Mouse (Mus musculus): ENCODE measurements around the gene Slc12a1. TPM values are rescaled to one million over a fixed set of nuclear protein-coding genes. Genes with fewer than 3 reads are reported as not detected.

The Slc12a1 gene
- polyA plus RNA-seq, 1 experiment from 2014 or later, result not detected

DNA sequence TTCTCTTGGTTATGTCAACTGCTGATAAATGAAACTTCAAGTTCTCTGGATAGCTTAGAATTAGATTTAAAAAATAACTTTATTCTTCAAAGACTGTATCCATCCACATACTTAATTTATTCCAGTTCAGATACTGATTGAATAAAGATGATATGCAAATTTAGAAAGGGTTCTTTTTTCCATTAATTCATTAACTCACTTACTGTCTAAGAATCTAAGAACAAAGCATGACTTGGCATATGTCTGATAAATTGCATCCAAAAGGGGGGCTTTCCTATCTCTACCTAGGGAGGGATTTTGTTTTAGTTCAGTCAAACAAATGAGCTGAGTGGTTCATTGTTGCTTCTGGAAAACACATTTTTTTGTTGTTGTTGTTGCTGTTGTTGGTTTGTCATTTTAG is 10.0 kb upstream of the Slc12a1 start:
- no peaks in the 10 kb centered on the region for H3K4me1 ChIP-seq
- H3K4me3 ChIP-seq, result no peak overlapping the region
- H3K27ac ChIP-seq, result no peak overlapping the region
- H3K36me3 ChIP-seq, result no peaks in the 10 kb centered on the region
- no peaks in the 10 kb centered on the region for H3K27me3 ChIP-seq (ENCODE audit: insufficient read depth, poor library complexity, severe bottlenecking)
- no peaks in the 10 kb centered on the region for H3K9me3 ChIP-seq
- no peak for DNase-seq (ENCODE audit: low spot score)

DNA sequence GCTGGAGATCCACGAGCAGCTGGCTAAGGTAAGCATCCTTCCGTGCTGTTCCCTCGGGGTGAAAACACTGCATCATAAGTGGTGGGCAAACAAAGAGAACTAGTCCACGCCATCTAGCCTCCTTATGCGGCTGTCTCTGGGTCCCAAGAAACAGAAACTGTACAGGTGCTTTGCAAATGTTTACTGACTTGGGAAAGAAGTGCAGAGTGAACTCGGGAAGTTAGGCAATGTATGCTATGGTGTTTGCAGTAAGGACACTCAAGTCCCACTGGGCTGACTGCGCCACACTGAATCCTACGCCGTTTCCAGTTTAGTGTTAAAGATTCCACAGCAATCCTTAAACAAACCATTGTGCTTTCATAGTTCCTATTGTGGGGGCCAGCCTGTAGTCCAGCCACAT is 2.0 kb downstream of the Slc12a1 start:
- Histone ChIP-seq H3K4me3 (no peak overlapping the region), H3K27ac (no peak overlapping the region), H3K27me3 (ENCODE audit: insufficient read depth, poor library complexity, severe bottlenecking) (no peaks in the 10 kb centered on the region), H3K9me3 (no peaks in the 10 kb centered on the region), H3K4me1 (no peaks in the 10 kb centered on the region), H3K36me3 (no peaks in the 10 kb centered on the region)
- WGBS, result 80% methylated on average over 9 of the region's 9 CpGs
- no peak for DNase-seq (ENCODE audit: low spot score)

DNA sequence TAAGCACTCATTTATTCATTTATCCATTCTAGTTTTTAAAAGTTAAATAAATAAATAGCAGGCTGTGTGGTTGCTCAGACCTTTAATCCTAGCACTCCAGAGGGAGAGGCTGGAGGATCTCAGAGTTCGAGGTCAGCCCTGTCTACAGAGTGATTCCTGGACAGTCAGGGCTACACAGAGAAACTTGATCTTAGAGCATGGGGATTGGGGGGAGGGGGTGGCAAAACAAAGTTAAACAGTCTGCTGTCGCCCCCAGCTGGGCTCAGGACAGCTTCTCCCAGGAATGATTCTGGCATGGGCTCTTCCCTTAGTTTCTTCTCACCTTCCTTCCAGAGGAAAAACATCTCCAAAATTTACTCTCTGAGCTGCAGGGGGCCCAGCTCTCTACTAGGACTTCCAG is 3.2 kb downstream of the Slc12a1 start:
- Histone ChIP-seq H3K36me3 (no peaks in the 10 kb centered on the region), H3K27me3 (ENCODE audit: insufficient read depth, poor library complexity, severe bottlenecking) (no peaks in the 10 kb centered on the region), H3K4me3 (no peak overlapping the region), H3K9me3 (no peaks in the 10 kb centered on the region), H3K4me1 (no peaks in the 10 kb centered on the region), H3K27ac (no peak overlapping the region)
- DNase-seq (ENCODE audit: low spot score), result no peak
- WGBS, result 5% methylated on average over 2 of the region's 2 CpGs

DNA sequence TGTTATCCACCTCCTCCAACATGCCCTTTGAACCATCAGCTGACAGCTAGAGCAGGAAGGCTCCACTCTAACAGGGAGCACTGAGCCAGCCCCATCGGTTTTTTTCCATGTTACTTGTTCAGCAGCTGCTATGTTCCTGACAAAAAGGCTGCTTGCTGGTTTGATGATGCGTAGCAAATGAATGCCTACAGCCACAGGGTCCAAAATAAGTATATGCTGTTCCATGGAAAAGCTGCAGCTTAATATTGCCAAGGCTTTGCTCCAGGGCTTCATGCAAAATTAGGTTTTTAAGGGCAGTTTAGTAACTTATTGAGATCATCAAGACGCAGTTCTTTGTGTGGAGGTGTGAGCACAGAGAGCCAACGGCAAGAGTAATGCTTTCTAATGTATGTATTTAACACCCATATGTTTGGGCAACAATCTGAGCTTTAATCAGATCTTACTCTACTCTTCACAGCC is 9.7 kb downstream of the Slc12a1 start:
- Histone ChIP-seq H3K36me3 (no peaks in the 10 kb centered on the region), H3K27ac (no peak overlapping the region), H3K4me1 (no peaks in the 10 kb centered on the region), H3K27me3 (ENCODE audit: insufficient read depth, poor library complexity, severe bottlenecking) (no peaks in the 10 kb centered on the region), H3K9me3 (no peaks in the 10 kb centered on the region), H3K4me3 (no peak overlapping the region)
- WGBS, result 74% methylated on average over 4 of the region's 4 CpGs
- DNase-seq (ENCODE audit: low spot score), result no peak

DNA sequence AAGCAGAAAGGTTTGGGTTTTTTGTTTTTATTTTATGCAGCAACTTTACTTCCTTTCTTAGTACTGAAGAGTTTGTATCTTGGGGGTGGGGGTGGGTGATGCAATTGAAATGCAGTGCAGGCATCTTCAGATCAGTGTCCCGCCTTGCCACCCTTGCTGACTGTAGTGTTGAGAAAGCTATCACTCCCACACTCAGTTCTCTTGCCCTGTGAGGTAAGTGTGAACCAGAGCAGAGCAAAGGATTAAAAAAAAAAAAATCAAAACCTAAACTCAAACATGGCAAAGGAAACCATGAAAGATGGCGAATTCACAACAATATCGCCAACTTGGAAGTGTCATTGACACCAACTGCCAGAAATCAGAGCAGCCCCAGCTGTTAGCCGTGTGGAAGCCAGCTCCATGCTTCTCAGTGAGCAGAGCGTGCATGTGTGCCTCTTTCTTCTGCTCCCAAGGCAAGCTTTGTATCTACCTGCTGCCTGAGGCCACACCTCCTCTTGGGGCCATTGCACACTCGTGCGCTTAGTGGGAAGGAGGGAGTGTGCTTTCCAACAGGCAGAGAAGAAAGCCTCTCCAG is 26.0 kb downstream of the Slc12a1 start:
- H3K9me3 ChIP-seq, result no peaks in the 10 kb centered on the region
- no peaks in the 10 kb centered on the region for H3K4me1 ChIP-seq
- no peak for DNase-seq (ENCODE audit: low spot score)
- H3K27me3 ChIP-seq (ENCODE audit: insufficient read depth, poor library complexity, severe bottlenecking), result no peaks in the 10 kb centered on the region
- no peak overlapping the region for H3K4me3 ChIP-seq
- no peaks in the 10 kb centered on the region for H3K36me3 ChIP-seq
- 81% methylated on average over 7 of the region's 7 CpGs for WGBS
- no peak overlapping the region for H3K27ac ChIP-seq

DNA sequence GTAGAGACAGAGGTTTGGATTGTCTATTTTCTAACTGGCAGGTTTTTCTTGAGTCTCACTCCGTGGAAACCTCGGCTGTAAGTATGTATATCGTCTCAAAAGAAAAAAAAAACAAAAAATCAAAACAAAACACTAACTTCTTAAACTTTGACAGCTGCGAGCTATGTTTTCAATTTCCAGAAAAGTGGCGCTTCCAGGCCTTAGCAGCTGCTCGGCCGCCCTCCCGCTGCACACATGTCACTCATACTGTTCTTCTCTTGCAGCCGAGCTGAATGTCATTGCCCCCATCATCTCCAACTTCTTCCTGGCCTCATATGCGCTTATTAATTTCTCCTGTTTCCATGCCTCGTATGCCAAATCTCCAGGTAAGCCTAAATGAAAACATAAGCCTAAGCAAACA is 35.6 kb downstream of the Slc12a1 start:
- Histone ChIP-seq H3K36me3 (no peaks in the 10 kb centered on the region), H3K4me1 (no peaks in the 10 kb centered on the region), H3K9me3 (no peaks in the 10 kb centered on the region), H3K27ac (no peak overlapping the region), H3K27me3 (ENCODE audit: insufficient read depth, poor library complexity, severe bottlenecking) (no peaks in the 10 kb centered on the region), H3K4me3 (no peak overlapping the region)
- no peak for DNase-seq (ENCODE audit: low spot score)
- 91% methylated on average over 11 of the region's 11 CpGs for WGBS

DNA sequence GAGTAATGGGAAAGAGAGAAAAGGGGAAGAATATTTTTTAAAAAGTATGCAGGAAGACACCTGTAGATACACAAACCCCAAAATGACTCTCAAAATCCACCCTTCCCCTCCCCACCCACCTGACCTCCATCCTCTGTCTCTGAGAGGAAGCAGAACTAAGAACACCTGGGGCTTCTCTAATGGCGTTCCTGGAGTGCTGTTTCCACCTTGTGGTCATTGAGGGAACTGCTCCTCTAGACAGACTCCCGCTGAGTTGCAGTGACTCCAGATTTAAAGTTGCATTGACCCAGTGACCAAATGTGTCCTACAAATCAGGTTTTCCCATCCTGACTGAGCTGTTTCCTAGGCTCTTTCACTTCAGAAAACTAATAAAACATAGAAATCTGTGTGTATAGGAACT is 36.9 kb downstream of the Slc12a1 start:
- H3K36me3 ChIP-seq, result no peaks in the 10 kb centered on the region
- H3K9me3 ChIP-seq, result no peaks in the 10 kb centered on the region
- no peaks in the 10 kb centered on the region for H3K27me3 ChIP-seq (ENCODE audit: insufficient read depth, poor library complexity, severe bottlenecking)
- H3K4me3 ChIP-seq, result no peak overlapping the region
- DNase-seq (ENCODE audit: low spot score), result no peak
- H3K27ac ChIP-seq, result no peak overlapping the region
- 6% methylated on average over 2 of the region's 2 CpGs for WGBS
- H3K4me1 ChIP-seq, result no peaks in the 10 kb centered on the region

DNA sequence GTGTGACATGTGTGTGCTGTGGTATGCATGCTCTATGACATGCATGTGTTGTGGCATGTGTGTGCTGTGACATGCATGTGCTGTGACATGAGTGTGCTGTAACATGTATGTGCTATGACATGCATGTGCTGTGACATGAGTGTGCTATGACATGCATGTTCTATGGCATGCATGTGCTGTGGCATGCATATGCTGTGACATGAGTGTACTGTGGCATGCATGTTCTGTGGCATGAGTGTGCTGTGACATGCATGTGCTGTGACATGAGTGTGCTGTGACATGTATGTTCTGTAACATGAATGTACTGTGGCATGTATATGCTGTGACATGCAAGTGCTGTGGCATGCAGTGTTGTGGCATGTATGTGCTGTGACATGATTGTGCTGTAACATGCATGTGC is 40.6 kb downstream of the Slc12a1 start:
- DNase-seq (ENCODE audit: low spot score), result no peak
- Histone ChIP-seq H3K9me3 (no peaks in the 10 kb centered on the region), H3K27me3 (ENCODE audit: insufficient read depth, poor library complexity, severe bottlenecking) (no peaks in the 10 kb centered on the region), H3K4me3 (no peak overlapping the region), H3K27ac (no peak overlapping the region), H3K4me1 (no peaks in the 10 kb centered on the region), H3K36me3 (no peaks in the 10 kb centered on the region)

DNA sequence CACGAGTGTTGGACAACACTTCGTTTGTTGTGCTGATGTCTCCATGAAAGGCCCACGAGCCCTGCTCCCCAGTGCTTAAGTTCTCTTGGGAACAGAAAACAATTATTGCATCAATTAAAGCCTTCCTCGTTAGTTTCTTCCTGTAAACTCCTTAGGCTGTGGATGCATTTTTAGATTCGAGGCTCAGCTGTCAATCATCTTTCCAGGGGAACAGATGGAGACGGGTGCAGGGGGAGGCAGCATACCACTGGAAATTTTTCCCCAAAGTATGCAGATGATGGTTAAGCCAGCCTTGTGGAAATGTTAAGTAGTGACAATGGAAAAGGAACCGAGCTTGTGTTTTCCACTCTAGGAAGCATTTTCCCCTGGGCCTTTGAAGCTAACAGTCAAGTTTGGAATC is 44.5 kb downstream of the Slc12a1 start:
- Histone ChIP-seq H3K4me1 (no peaks in the 10 kb centered on the region), H3K27me3 (ENCODE audit: insufficient read depth, poor library complexity, severe bottlenecking) (no peaks in the 10 kb centered on the region), H3K4me3 (no peak overlapping the region), H3K27ac (no peak overlapping the region), H3K36me3 (no peaks in the 10 kb centered on the region), H3K9me3 (no peaks in the 10 kb centered on the region)
- no peak for DNase-seq (ENCODE audit: low spot score)
- WGBS, result 78% methylated on average over 7 of the region's 7 CpGs

DNA sequence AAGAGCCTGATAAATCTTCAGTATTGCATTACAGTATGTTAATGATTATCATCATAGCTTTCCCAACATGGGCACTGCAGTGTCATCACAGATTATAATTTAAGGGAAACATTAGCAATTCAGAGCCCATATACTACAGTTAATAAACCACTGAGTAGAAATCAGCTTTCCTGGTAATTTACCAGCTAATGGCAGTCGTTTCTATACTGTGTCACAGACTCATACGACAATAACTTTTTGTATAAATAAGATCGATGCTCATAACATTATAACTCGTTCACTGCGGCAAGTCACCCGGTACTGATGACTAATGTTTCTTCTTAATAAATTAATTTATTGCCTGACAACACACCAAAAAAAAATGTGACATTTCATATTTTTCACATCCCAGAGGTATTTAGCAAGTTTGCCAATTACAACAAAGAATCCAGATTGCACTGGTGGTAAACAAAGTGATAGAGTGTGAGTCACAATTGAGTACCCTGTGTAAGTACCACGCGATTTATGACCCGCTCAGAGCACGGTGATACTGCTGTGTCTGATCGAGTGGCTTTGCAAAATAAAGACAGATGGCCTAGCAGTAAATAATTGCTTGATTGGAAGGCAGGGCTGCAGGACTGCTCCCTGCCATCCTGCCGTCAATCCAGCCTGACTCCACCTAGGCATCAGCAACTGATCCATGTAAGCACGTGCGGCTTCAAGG is 56.7 kb downstream of the Slc12a1 start:
- Histone ChIP-seq H3K27me3 (ENCODE audit: insufficient read depth, poor library complexity, severe bottlenecking) (no peaks in the 10 kb centered on the region), H3K4me1 (peaks cover 11% of the 10 kb centered on the region), H3K36me3 (no peaks in the 10 kb centered on the region), H3K9me3 (no peaks in the 10 kb centered on the region), H3K4me3 (no peak overlapping the region), H3K27ac (no peak overlapping the region)
- 81% methylated on average over 14 of the region's 14 CpGs for WGBS
- DNase-seq (ENCODE audit: low spot score), result no peak

DNA sequence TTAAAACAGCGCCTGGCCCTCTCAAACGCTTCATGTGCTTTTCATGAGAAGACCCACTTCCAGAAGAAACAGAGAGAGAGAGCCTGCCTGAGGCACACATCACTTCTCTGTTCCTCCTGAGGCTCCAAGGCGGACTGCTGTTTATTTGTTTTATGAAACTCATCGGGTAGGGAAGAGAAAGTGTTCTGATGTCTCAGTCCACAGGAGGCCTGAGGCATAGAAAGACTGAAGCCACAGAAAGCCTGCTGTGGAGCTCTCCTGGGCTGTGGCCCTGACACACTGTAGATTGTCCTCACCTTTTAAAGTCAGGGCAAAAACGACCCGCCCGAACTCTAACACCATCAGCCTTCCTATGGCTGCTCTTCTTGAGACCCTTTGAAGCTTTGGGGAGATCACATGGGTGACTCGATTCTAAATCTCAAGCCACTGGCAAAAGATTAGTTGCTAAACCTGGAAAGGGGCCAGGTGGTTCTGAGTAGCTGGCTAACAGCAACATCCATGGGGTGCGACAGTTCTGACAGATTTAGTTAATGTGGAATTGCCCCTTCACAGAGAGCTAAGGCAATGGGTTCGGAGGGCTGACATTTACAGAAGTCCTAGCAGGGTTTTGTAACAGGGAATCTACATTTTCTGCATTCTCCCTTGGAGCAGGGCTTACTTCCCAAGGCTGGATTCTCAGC is 59.7 kb downstream of the Slc12a1 start:
- Histone ChIP-seq H3K4me3 (no peak overlapping the region), H3K36me3 (no peaks in the 10 kb centered on the region), H3K27ac (0 out of 2 replicates have a peak overlapping the region, but pooled peaks have one; percentile 10), H3K4me1 (peaks cover 11% of the 10 kb centered on the region), H3K27me3 (ENCODE audit: insufficient read depth, poor library complexity, severe bottlenecking) (no peaks in the 10 kb centered on the region), H3K9me3 (no peaks in the 10 kb centered on the region)
- WGBS, result 55% methylated on average over 10 of the region's 10 CpGs
- DNase-seq (ENCODE audit: low spot score), result no peak

DNA sequence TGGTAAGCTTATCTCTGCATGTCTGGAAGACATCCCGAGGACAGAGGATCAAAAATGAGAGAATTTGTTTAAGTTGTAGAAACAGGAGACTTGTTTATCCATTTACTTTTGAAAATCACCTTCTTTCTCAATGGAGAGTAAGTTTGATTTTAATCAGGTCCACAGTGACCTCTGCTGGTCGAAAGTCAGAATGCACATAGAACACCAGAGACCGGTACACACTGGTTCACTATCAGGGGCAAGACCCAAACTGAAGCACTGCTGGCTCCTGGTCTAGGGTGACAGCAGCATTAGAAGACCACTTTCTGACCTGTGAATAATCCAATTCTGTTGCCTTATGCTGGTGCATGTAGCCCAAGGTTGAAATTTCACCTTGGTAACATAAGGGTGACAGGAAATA is 62.3 kb downstream of the Slc12a1 start:
- no peak overlapping the region for H3K27ac ChIP-seq
- peak; percentile 82 for DNase-seq (ENCODE audit: low spot score)
- no peaks in the 10 kb centered on the region for H3K27me3 ChIP-seq (ENCODE audit: insufficient read depth, poor library complexity, severe bottlenecking)
- no peaks in the 10 kb centered on the region for H3K9me3 ChIP-seq
- H3K36me3 ChIP-seq, result no peaks in the 10 kb centered on the region
- H3K4me1 ChIP-seq, result peaks cover 11% of the 10 kb centered on the region
- no peak overlapping the region for H3K4me3 ChIP-seq
- 4% methylated on average over 3 of the region's 3 CpGs for WGBS

DNA sequence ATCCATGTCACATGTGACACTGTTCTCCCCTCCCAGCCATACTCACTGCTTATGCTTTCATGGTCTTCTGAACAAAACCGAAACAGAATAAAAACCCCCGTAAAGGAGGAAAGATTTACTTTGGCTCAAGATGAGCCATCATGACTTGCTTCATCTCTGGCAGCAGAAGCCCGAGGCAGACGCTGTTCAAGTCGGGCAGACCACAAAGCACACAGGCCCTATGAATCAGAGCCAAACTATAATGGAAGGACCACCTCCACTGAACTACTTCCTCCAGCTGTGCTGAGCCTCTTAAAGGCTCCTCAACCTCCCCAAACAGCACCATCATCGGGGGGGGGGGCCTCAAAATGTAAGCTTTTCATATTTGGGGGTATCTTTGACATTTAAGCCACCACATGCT is 65.0 kb downstream of the Slc12a1 start:
- peaks cover under 1% of the 10 kb centered on the region; the same call in 1 of the 2 replicates for H3K4me1 ChIP-seq
- H3K4me3 ChIP-seq, result no peak overlapping the region
- 75% methylated on average over 6 of the region's 6 CpGs for WGBS
- H3K27ac ChIP-seq, result no peak overlapping the region
- H3K27me3 ChIP-seq (ENCODE audit: insufficient read depth, poor library complexity, severe bottlenecking), result no peaks in the 10 kb centered on the region
- DNase-seq (ENCODE audit: low spot score), result no peak
- H3K36me3 ChIP-seq, result no peaks in the 10 kb centered on the region
- no peaks in the 10 kb centered on the region for H3K9me3 ChIP-seq

All from heart, embryonic 10.5 days (tissue).